Mouse (Mus musculus) hindbrain, embryonic 16.5 days (tissue): ENCODE data around the gene Cnn1. TPM values are rescaled to one million over a fixed set of nuclear protein-coding genes. Genes with fewer than 3 reads are reported as not detected.

Experiments used
- ATAC-seq: fragments of 200-750 bp; cut with Nextera tagmentation; 2 replicates; pipeline ENCODE4 v1.8.0; 2017; ENCODE audit warnings: moderate TSS enrichment, moderate library complexity
- H3K27ac ChIP-seq: fragments of 300-500 bp; sonication (generic); 2 replicates; pipeline ENCODE4 v1.5.1; 2014; ENCODE audit warnings: low read depth, mild to moderate bottlenecking, control low read depth, low read length, moderate library complexity
- H3K27me3 ChIP-seq: fragments of 300-500 bp; sonication (generic); replicated peaks from 2 replicates; pipeline ENCODE4 v1.6.1; 2014; ENCODE audit warnings: low read length; ENCODE audit not compliant: control insufficient read depth, insufficient read depth
- H3K36me3 ChIP-seq: fragments of 300-500 bp; sonication (generic); 2 replicates; pipeline ENCODE4 v1.6.1; 2014; ENCODE audit warnings: mild to moderate bottlenecking, low read length, moderate library complexity, mixed read lengths; ENCODE audit not compliant: control insufficient read depth, insufficient read depth
- H3K4me1 ChIP-seq: fragments of 300-500 bp; sonication (generic); 2 replicates; pipeline ENCODE4 v1.6.1; 2014; ENCODE audit warnings: low read depth, low read length; ENCODE audit not compliant: control insufficient read depth, insufficient read depth
- H3K4me2 ChIP-seq: fragments of 300-500 bp; sonication (generic); 2 replicates; pipeline ENCODE4 v1.6.1; 2014; ENCODE audit warnings: mild to moderate bottlenecking, low read length, control low read depth, moderate library complexity
- H3K4me3 ChIP-seq: fragments of 300-500 bp; sonication (generic); 2 replicates; pipeline ENCODE4 v1.5.1; 2014; ENCODE audit warnings: mild to moderate bottlenecking, low read length, control low read depth, moderate library complexity
- H3K9ac ChIP-seq: fragments of 300-500 bp; sonication (generic); 2 replicates; pipeline ENCODE4 v1.6.1; 2014; ENCODE audit warnings: low read depth, mild to moderate bottlenecking, control low read depth, low read length, moderate library complexity
- H3K9me3 ChIP-seq: fragments of 300-500 bp; sonication (generic); 2 replicates; pipeline ENCODE4 v1.6.1; 2014; ENCODE audit warnings: mild to moderate bottlenecking, low read length, moderate library complexity; ENCODE audit not compliant: control insufficient read depth
- WGBS: fragments of 180-500 bp; shearing (Covaris S2); extraction: QIAGEN DNeasy Blood & Tissue Kit; methylation state at CpG from one replicate; pipeline ENCODE4 v1.1.7; 2014; 5-methylcytosine and 5-hydroxymethylcytosine counted together
- polyA plus RNA-seq: library from polyadenylated mRNA; unstranded; fragments of >200 nt; fragmentation: Nextera tagmentation; extraction: Ambion mirVana; gene quantifications from 2 replicates; pipeline ENCODE4 v1.2.1, GENCODE M21; 2015

The Cnn1 gene
- polyA plus RNA-seq, 1 experiment from 2014 or later = 0.93 TPM

- Histone ChIP-seq H3K4me2 (no peak overlapping the region), H3K4me3 (no peak overlapping the region), H3K9ac (no peak overlapping the region), H3K4me1 (peaks cover 10% of the 10 kb centered on the region), H3K36me3 (peaks cover 4% of the 10 kb centered on the region; the same call in 1 of the 2 replicates), H3K27me3 (no peaks in the 10 kb centered on the region), H3K27ac (no peak overlapping the region), H3K9me3 (no peaks in the 10 kb centered on the region)
- no peak for ATAC-seq
- 36% methylated on average over 29 of the region's 29 CpGs for WGBS
Observed at GRCm38 (mm10) chr9:22055713-22056112, 43.3 kb upstream of the Cnn1 start.

GRCm38 (mm10) chr9:22056303-22056910, 42.6 kb upstream of the Cnn1 start:
- WGBS = 84% methylated on average over 9 of the region's 9 CpGs
- H3K27me3 ChIP-seq = no peaks in the 10 kb centered on the region
- no peak for ATAC-seq

GRCm38 (mm10) chr9:22057031-22057517, 41.9 kb upstream of the Cnn1 start:
- Histone ChIP-seq H3K27ac (no peak overlapping the region), H3K9ac (no peak overlapping the region), H3K36me3 (peaks cover 4% of the 10 kb centered on the region; the same call in 1 of the 2 replicates), H3K27me3 (no peaks in the 10 kb centered on the region), H3K4me2 (no peak overlapping the region), H3K9me3 (no peaks in the 10 kb centered on the region), H3K4me3 (no peak overlapping the region), H3K4me1 (peaks cover 9% of the 10 kb centered on the region)
- 92% methylated on average over 9 of the region's 9 CpGs for WGBS
- no peak for ATAC-seq

More at GRCm38 (mm10) chr9:22056303-22056910, 42.6 kb upstream of the Cnn1 start:
- no peak overlapping the region for H3K4me3 ChIP-seq
- H3K4me1 ChIP-seq = peaks cover 10% of the 10 kb centered on the region
- H3K27ac ChIP-seq = no peak overlapping the region
- H3K36me3 ChIP-seq = peaks cover 4% of the 10 kb centered on the region; the same call in 1 of the 2 replicates
- no peak overlapping the region for H3K4me2 ChIP-seq
- H3K9me3 ChIP-seq = no peaks in the 10 kb centered on the region
- H3K9ac ChIP-seq = no peak overlapping the region

- Histone ChIP-seq H3K9me3 (no peaks in the 10 kb centered on the region), H3K27me3 (no peaks in the 10 kb centered on the region), H3K9ac (no peak overlapping the region), H3K4me3 (no peak overlapping the region), H3K36me3 (peaks cover 4% of the 10 kb centered on the region; the same call in 1 of the 2 replicates), H3K4me1 (peaks cover 6% of the 10 kb centered on the region), H3K27ac (no peak overlapping the region), H3K4me2 (no peak overlapping the region)
- WGBS = 70% methylated on average over 9 of the region's 9 CpGs
- peak; percentile 29 for ATAC-seq
Observed at GRCm38 (mm10) chr9:22058011-22058424, 41.0 kb upstream of the Cnn1 start.

- no peak for ATAC-seq
- WGBS = 87% methylated on average over 2 of the region's 2 CpGs
Observed at GRCm38 (mm10) chr9:22061339-22061738, 37.7 kb upstream of the Cnn1 start.

GRCm38 (mm10) chr9:22064341-22064740, 34.7 kb upstream of the Cnn1 start:
- Histone ChIP-seq H3K27ac (no peak overlapping the region), H3K36me3 (peaks cover 17% of the 10 kb centered on the region), H3K9ac (no peak overlapping the region), H3K4me3 (no peak overlapping the region), H3K9me3 (no peaks in the 10 kb centered on the region), H3K27me3 (no peaks in the 10 kb centered on the region), H3K4me2 (no peak overlapping the region), H3K4me1 (no peaks in the 10 kb centered on the region)
- 90% methylated on average over 3 of the region's 3 CpGs for WGBS
- no peak for ATAC-seq

More at GRCm38 (mm10) chr9:22061339-22061738, 37.7 kb upstream of the Cnn1 start:
- no peaks in the 10 kb centered on the region for H3K9me3 ChIP-seq
- no peak overlapping the region for H3K9ac ChIP-seq
- no peak overlapping the region for H3K4me3 ChIP-seq
- H3K4me2 ChIP-seq = no peak overlapping the region
- H3K36me3 ChIP-seq = peaks cover 17% of the 10 kb centered on the region
- H3K4me1 ChIP-seq = no peaks in the 10 kb centered on the region
- no peak overlapping the region for H3K27ac ChIP-seq
- no peaks in the 10 kb centered on the region for H3K27me3 ChIP-seq

- Histone ChIP-seq H3K9ac (no peak overlapping the region), H3K36me3 (peaks cover 17% of the 10 kb centered on the region), H3K27me3 (no peaks in the 10 kb centered on the region), H3K4me1 (peaks cover 9% of the 10 kb centered on the region), H3K9me3 (no peaks in the 10 kb centered on the region), H3K27ac (no peak overlapping the region), H3K4me2 (no peak overlapping the region), H3K4me3 (no peak overlapping the region)
- 95% methylated on average over 11 of the region's 11 CpGs for WGBS
- ATAC-seq = no peak
Observed at GRCm38 (mm10) chr9:22065642-22066041, 33.4 kb upstream of the Cnn1 start.

- ATAC-seq = no peak
- Histone ChIP-seq H3K36me3 (peaks cover 17% of the 10 kb centered on the region), H3K27me3 (no peaks in the 10 kb centered on the region), H3K4me3 (no peak overlapping the region), H3K4me2 (no peak overlapping the region), H3K27ac (no peak overlapping the region), H3K9me3 (no peaks in the 10 kb centered on the region), H3K9ac (no peak overlapping the region), H3K4me1 (peaks cover 9% of the 10 kb centered on the region)
- 74% methylated on average over 3 of the region's 3 CpGs for WGBS
Observed at GRCm38 (mm10) chr9:22066433-22066832, 32.6 kb upstream of the Cnn1 start.

- H3K36me3 ChIP-seq = peaks cover 17% of the 10 kb centered on the region
- WGBS = 91% methylated on average over 5 of the region's 5 CpGs
Observed at GRCm38 (mm10) chr9:22067195-22067594, 31.8 kb upstream of the Cnn1 start.

More at GRCm38 (mm10) chr9:22067195-22067594, 31.8 kb upstream of the Cnn1 start:
- ATAC-seq = no peak
- Histone ChIP-seq H3K4me2 (no peak overlapping the region), H3K27me3 (no peaks in the 10 kb centered on the region), H3K4me3 (no peak overlapping the region), H3K27ac (no peak overlapping the region), H3K4me1 (peaks cover 14% of the 10 kb centered on the region), H3K9ac (no peak overlapping the region), H3K9me3 (no peaks in the 10 kb centered on the region)
